Mouse (Mus musculus) intestine, embryonic 15.5 days (tissue): ENCODE measurements at regions not wholly inside any gene's neighbourhood (a gene's known extent, or its start where the extent isn't known, plus 50 kb on each side); places are given as distances from the start of the nearest gene placed in this dataset.
A peak's percentile ranks its signal among the peaks of the same experiment; 100 is the strongest.

Experiments
- ATAC-seq: fragments of 200-750 bp; cut with Nextera tagmentation; 2 replicates; pipeline ENCODE4 v1.8.0; 2017; ENCODE audit warnings: moderate TSS enrichment, moderate library complexity
- H3K27ac ChIP-seq: fragments of 300-500 bp; sonication (generic); 2 replicates; pipeline ENCODE4 v1.5.1; 2015; ENCODE audit warnings: mild to moderate bottlenecking, inconsistent platforms
- H3K27me3 ChIP-seq: fragments of 300-500 bp; sonication (generic); replicated peaks from 2 replicates; pipeline ENCODE4 v1.6.1; 2015; ENCODE audit warnings: inconsistent platforms
- H3K36me3 ChIP-seq: fragments of 300-500 bp; sonication (generic); 2 replicates; pipeline ENCODE4 v1.6.1; 2015; ENCODE audit warnings: inconsistent platforms
- H3K4me1 ChIP-seq: fragments of 300-500 bp; sonication (generic); replicated peaks from 2 replicates; pipeline ENCODE4 v1.6.1; 2015; ENCODE audit warnings: inconsistent platforms
- H3K4me2 ChIP-seq: fragments of 300-500 bp; sonication (generic); replicated peaks from 2 replicates; pipeline ENCODE4 v1.6.1; 2015; ENCODE audit warnings: mild to moderate bottlenecking, inconsistent platforms
- H3K4me3 ChIP-seq: fragments of 300-500 bp; sonication (generic); replicated peaks from 2 replicates; pipeline ENCODE4 v1.5.1; 2015; ENCODE audit warnings: inconsistent platforms
- H3K9ac ChIP-seq: fragments of 300-500 bp; sonication (generic); 2 replicates; pipeline ENCODE4 v1.6.1; 2015; ENCODE audit warnings: inconsistent platforms
- H3K9me3 ChIP-seq: fragments of 300-500 bp; sonication (generic); 2 replicates; pipeline ENCODE4 v1.6.1; 2016; ENCODE audit warnings: inconsistent platforms
- WGBS: fragments of 180-500 bp; shearing (Covaris S2); methylation state at CpG from one replicate; pipeline ENCODE4 v1.1.7; 2015; 5-methylcytosine and 5-hydroxymethylcytosine counted together

GRCm38 (mm10) chr9:46704151-46704905, 294.2 kb upstream of the Gm4791 start:
- ATAC-seq: no peak
- Histone ChIP-seq H3K36me3 (no peaks in the 10 kb centered on the region), H3K27ac (no peak overlapping the region), H3K9me3 (no peaks in the 10 kb centered on the region), H3K4me3 (no peak overlapping the region), H3K4me1 (no peaks in the 10 kb centered on the region), H3K4me2 (no peak overlapping the region), H3K27me3 (no peaks in the 10 kb centered on the region), H3K9ac (no peak overlapping the region)
- 66% methylated on average over 10 of the region's 10 CpGs for WGBS

DNA sequence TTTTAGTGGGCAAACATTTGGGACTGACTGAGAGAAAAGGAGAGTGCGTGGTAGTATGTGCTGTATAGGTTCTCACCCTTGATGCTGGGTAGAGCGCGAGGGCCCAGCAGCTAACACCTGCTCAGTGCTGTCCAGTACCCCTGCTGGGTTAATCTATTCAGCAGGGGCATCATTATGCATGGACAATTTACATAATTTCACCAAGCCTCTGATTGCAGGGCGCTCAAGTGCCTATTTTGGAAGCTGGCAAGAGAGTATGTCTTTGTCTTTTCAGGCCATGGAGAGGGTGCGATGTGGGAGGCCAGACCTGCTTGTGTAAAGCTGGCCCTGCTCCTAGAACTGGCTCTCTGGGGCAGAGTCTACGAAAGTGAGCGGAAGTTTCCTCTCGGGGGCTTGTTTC, 294.9 kb upstream of the Gm4791 start:
- 64% methylated on average over 8 of the region's 8 CpGs for WGBS
- H3K27ac ChIP-seq: no peak overlapping the region
- H3K9me3 ChIP-seq: no peaks in the 10 kb centered on the region
- no peak overlapping the region for H3K9ac ChIP-seq
- H3K4me2 ChIP-seq: no peak overlapping the region
- H3K27me3 ChIP-seq: no peaks in the 10 kb centered on the region
- no peak for ATAC-seq
- no peaks in the 10 kb centered on the region for H3K4me1 ChIP-seq
- no peaks in the 10 kb centered on the region for H3K36me3 ChIP-seq
- no peak overlapping the region for H3K4me3 ChIP-seq

DNA sequence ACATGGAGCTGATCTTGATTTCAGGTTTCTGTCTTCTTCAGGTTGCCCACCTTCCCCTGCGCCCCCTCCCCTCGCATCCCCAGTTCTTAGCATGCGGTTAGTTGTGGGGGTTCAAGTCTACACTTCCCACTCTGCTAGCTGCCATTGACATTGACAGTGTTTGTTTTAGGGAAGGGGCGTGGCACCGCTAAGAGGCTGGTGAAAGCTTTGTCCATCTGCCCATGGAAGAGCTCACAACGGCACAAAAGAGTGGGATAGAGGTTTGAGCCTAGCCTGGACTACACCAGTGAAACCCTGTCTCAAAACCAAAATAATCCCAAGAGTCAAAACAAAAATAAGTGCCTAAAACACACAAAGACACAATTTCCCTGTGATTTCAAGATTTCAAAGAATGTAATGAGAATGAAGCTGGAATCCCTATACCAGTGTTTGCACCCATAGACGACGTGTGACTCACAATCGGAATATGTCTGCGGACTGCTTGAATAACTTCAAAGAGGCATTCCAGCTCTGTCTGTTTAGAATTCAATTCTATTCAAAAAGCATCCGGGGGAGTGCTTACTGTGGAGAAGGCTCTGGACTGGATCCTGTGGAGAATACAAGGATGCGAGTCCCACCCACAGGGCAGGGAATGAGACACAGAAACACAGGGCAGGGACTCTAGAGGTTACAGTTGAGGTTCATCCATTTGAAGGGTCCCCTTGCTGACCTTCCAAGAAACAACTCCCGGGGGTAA, 295.5 kb upstream of the Gm4791 start:
- no peaks in the 10 kb centered on the region for H3K9me3 ChIP-seq
- H3K4me3 ChIP-seq: no peak overlapping the region
- H3K27me3 ChIP-seq: no peaks in the 10 kb centered on the region
- H3K4me2 ChIP-seq: no peak overlapping the region
- WGBS: 62% methylated on average over 13 of the region's 13 CpGs
- no peak for ATAC-seq
- no peak overlapping the region for H3K9ac ChIP-seq
- no peaks in the 10 kb centered on the region for H3K4me1 ChIP-seq
- no peaks in the 10 kb centered on the region for H3K36me3 ChIP-seq
- H3K27ac ChIP-seq: no peak overlapping the region

- Histone ChIP-seq H3K4me3 (no peak overlapping the region), H3K4me2 (no peak overlapping the region), H3K36me3 (no peaks in the 10 kb centered on the region), H3K27ac (no peak overlapping the region), H3K4me1 (no peaks in the 10 kb centered on the region), H3K9ac (no peak overlapping the region), H3K27me3 (no peaks in the 10 kb centered on the region), H3K9me3 (no peaks in the 10 kb centered on the region)
- no peak for ATAC-seq
- 36% methylated on average over 16 of the region's 16 CpGs for WGBS
Observed at GRCm38 (mm10) chr9:46702053-46702900, 296.3 kb upstream of the Gm4791 start.

DNA sequence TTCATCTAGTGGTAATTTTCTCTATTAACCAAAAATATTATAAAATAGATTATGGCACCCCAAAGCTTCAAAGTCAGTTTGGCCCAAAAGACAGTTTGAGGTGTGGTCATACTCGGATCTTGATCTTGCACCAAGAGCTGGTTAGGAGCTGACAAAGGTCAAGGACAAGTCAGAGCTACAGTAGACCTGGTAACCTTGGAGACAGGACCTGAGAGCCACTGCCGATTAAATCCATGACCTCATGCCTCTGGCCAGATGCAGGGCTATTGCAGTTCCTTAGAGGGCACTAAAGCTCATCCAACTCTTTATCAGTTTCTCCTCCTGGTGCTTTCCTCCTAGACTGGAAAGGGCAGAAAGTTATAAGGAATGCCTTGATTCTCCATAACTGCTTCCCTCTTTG, 302.4 kb upstream of the Gm4791 start:
- Histone ChIP-seq H3K36me3 (no peaks in the 10 kb centered on the region), H3K4me3 (no peak overlapping the region), H3K4me2 (no peak overlapping the region), H3K27me3 (no peaks in the 10 kb centered on the region), H3K27ac (no peak overlapping the region), H3K4me1 (no peaks in the 10 kb centered on the region), H3K9me3 (no peaks in the 10 kb centered on the region), H3K9ac (no peak overlapping the region)
- ATAC-seq: no peak
- WGBS: 70% methylated on average over 2 of the region's 2 CpGs

- 80% methylated on average over 5 of the region's 5 CpGs for WGBS
Observed at GRCm38 (mm10) chr9:46689331-46689730, 309.2 kb upstream of the Gm4791 start.

DNA sequence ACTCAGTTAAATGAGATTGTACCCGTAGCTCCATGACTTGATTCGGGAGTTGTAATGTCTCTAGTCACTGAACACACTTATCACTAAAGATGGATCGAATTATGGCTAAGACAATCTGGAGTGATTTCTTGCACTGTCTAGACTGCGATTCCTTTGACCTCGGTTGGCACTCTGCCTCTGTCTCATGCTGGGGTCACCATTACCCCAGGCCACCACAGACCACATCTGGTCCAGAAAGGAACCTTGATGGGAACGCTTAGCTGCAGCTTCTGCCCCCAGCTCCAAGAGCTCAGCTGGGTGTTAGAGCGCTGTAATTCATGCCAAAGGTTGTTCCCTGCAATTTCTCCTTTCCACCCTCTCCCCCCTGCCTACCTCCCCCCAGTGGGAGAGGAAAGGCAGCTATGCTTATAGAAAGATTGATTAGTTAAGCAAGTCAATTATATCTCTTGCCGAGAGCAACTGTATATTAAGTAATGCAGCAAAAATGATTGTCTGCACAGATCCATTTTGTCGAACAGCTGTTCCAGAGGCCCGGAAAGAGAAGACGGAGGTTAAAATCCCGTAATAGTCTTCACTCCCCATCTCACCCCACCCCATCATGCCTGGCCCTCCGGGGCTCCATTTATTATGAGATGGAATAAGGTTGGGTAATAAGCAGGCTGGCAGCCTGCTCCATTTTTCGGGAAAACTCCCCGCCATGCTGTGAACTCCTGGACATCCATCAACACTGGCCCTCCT, 314.3 kb upstream of the Gm4791 start:
- 77% methylated on average over 15 of the region's 15 CpGs for WGBS
- no peak for ATAC-seq

More at GRCm38 (mm10) chr9:46689331-46689730, 309.2 kb upstream of the Gm4791 start:
- Histone ChIP-seq H3K4me2 (no peak overlapping the region), H3K4me3 (no peak overlapping the region), H3K9me3 (no peaks in the 10 kb centered on the region), H3K9ac (no peak overlapping the region), H3K27ac (no peak overlapping the region), H3K4me1 (no peaks in the 10 kb centered on the region), H3K36me3 (no peaks in the 10 kb centered on the region), H3K27me3 (no peaks in the 10 kb centered on the region)
- no peak for ATAC-seq

DNA sequence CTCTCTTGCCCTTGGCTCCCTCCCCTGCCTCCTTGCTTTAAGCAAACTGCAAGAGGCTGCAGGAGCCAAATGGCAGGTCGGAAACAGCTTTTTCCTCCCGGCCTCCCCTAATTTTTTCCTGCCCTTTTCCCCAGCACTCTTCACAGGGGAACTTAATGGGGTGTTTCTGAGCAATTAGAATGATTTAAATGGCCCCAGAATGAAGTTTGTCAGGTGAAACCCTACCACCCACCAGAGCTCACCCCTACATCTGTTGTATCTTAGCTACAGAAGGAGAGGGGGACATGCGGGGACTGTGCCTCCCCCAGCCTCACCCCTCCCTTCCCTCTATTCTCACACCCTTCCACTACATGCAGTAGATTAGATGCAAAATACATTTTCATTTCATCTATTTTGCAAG, 326.5 kb upstream of the Gm4791 start:
- Histone ChIP-seq H3K4me3 (no peak overlapping the region), H3K36me3 (no peaks in the 10 kb centered on the region), H3K9me3 (no peaks in the 10 kb centered on the region), H3K4me2 (no peak overlapping the region), H3K27ac (no peak overlapping the region), H3K27me3 (no peaks in the 10 kb centered on the region), H3K9ac (no peak overlapping the region), H3K4me1 (no peaks in the 10 kb centered on the region)
- 39% methylated on average over 3 of the region's 3 CpGs for WGBS
- no peak for ATAC-seq

More for the DNA sequence above, 314.3 kb upstream of the Gm4791 start:
- H3K4me1 ChIP-seq: no peaks in the 10 kb centered on the region
- H3K4me3 ChIP-seq: no peak overlapping the region
- H3K4me2 ChIP-seq: no peak overlapping the region
- H3K9me3 ChIP-seq: no peaks in the 10 kb centered on the region
- H3K27ac ChIP-seq: no peak overlapping the region
- no peaks in the 10 kb centered on the region for H3K36me3 ChIP-seq
- H3K9ac ChIP-seq: no peak overlapping the region
- no peaks in the 10 kb centered on the region for H3K27me3 ChIP-seq

DNA sequence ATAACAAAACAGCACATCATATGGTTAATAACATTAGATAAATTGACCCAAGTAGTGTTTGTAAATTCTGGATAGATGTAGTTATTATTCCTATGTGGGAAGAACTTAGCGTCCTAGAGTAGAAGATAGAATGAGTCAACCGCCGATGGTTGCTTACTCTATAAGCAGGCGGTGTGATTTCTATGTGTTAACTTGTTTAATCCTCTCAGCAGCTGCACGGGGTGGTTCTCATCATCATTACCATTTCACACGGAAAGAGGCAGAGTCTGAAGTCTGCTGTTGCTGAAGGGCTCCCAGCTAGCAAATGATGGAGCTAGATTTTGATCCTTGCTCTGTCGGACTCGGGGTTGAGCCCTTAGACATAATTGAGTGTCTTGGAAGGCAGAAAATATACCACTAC, 334.6 kb upstream of the 4931429L15Rik start:
- Histone ChIP-seq H3K9ac (no peak overlapping the region), H3K36me3 (no peaks in the 10 kb centered on the region), H3K27ac (no peak overlapping the region), H3K4me2 (no peak overlapping the region), H3K4me3 (no peak overlapping the region), H3K27me3 (no peaks in the 10 kb centered on the region), H3K4me1 (no peaks in the 10 kb centered on the region), H3K9me3 (no peaks in the 10 kb centered on the region)
- no peak for ATAC-seq
- WGBS: 76% methylated on average over 8 of the region's 8 CpGs

DNA sequence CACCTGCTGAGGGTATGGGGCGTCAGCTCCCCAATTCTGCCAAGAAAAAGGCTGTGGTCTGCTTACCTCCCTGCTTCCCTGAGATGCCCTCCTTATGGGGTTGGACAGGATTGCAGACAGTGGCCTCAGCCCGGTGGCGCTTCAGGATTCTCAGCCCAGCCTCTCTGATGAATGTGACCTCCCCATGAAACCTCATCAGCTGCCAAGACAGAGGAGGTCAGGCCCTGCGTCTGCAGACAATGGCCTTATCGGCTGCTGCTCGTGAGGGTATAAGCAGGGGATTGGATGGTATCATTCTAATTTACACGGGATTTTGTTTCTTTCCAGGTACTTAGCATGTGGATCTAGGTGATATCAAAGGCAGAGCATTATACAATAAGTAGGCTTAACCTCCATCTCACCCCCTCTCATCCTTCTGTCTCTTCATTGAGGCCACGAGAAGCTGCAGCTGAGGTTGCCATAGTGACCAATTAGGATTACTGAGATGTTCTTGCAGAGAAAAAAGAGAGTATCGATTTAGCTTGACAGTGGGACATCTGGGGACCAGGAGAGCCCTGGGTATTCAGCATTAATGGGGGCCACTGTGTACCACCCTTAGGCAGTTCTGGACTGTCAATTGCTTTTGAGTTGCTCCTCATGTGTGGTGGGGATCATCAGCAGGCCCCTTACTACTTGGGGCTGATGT, 327.6 kb upstream of the 4931429L15Rik start:
- Histone ChIP-seq H3K4me2 (no peak overlapping the region), H3K27me3 (no peaks in the 10 kb centered on the region), H3K36me3 (no peaks in the 10 kb centered on the region), H3K27ac (no peak overlapping the region), H3K9ac (no peak overlapping the region), H3K4me3 (no peak overlapping the region), H3K9me3 (no peaks in the 10 kb centered on the region), H3K4me1 (no peaks in the 10 kb centered on the region)
- ATAC-seq: no peak
- 67% methylated on average over 9 of the region's 9 CpGs for WGBS

GRCm38 (mm10) chr9:46645469-46645884, 325.7 kb upstream of the 4931429L15Rik start:
- no peak overlapping the region for H3K4me2 ChIP-seq
- no peaks in the 10 kb centered on the region for H3K4me1 ChIP-seq
- no peaks in the 10 kb centered on the region for H3K27me3 ChIP-seq
- no peaks in the 10 kb centered on the region for H3K36me3 ChIP-seq
- 42% methylated on average over 7 of the region's 7 CpGs for WGBS
- no peak overlapping the region for H3K27ac ChIP-seq
- H3K9ac ChIP-seq: no peak overlapping the region
- no peaks in the 10 kb centered on the region for H3K9me3 ChIP-seq
- no peak overlapping the region for H3K4me3 ChIP-seq
- ATAC-seq: 0 out of 2 replicates have a peak, but pooled peaks have one; percentile 39
